Mouse (Mus musculus): ENCODE data around the gene Ccdc85c. TPM values are rescaled to one million over a fixed set of nuclear protein-coding genes. Genes with fewer than 3 reads are reported as not detected.

The Ccdc85c gene
- polyA plus RNA-seq, 2 experiments = 1.8 TPM

DNA sequence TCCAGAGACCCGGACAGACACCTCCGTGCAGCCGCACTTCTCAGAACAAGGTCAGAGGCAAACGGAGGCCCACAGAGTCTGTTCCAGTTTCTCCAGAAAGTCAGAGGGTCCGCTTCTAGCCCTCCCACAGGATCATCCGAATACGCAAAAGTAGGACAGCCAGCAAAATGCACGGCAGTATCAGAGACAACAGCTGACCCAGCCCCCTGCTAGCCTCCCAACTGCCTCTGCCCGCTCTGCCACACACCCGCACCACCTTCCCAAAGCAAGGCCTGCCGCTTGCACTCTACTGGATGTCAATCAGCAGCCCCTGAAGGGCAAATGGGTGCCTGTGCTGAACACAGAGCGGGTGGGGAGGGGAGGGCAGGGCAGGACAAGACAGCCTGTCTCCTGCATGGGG is 14.3 kb downstream of the Ccdc85c start:
- H3K9me3 ChIP-seq (ENCODE audit: control insufficient read depth, low read length) = no peaks in the 10 kb centered on the region
- no peaks in the 10 kb centered on the region for H3K27me3 ChIP-seq (ENCODE audit: control insufficient read depth, insufficient read depth, low read length)
- no peak for TF ChIP-seq EP300 (IDR thresholded peaks at IDR 0.05; ENCODE audit: low read depth)
- no peak for TF ChIP-seq CTCF (IDR thresholded peaks at IDR 0.05; ENCODE audit: low read depth)
- no peak overlapping the region for H3K27ac ChIP-seq
- H3K9ac ChIP-seq (replicated peaks) = no peak overlapping the region
- ATAC-seq (ENCODE audit: insufficient read depth) (no peak), DNase-seq (ENCODE audit: low read depth in 3 of 3, low spot score in 3 of 3) (no peak)
- no peak overlapping the region for H3K4me2 ChIP-seq (ENCODE audit: low read depth)
- H3K4me3 ChIP-seq (ENCODE audit: insufficient read depth in 1 of 2, low read depth in 2 of 2, low read length in 2 of 2) = no peak overlapping the region
- 69% methylated on average over 12 of the region's 12 CpGs for whole genome bisulfite sequencing (ENCODE audit: insufficient replicate concordance)
- no peaks in the 10 kb centered on the region for H3K36me3 ChIP-seq (replicated peaks; ENCODE audit: control insufficient read depth, insufficient read depth, low read depth)
- peaks cover 0 to 5% of the 10 kb centered on the region in 2 experiments; a peak in 1 of 4 replicates for H3K4me1 ChIP-seq (replicated peaks; ENCODE audit: control insufficient read depth in 2 of 2, insufficient read depth in 2 of 2, low read length in 1 of 2)

DNA sequence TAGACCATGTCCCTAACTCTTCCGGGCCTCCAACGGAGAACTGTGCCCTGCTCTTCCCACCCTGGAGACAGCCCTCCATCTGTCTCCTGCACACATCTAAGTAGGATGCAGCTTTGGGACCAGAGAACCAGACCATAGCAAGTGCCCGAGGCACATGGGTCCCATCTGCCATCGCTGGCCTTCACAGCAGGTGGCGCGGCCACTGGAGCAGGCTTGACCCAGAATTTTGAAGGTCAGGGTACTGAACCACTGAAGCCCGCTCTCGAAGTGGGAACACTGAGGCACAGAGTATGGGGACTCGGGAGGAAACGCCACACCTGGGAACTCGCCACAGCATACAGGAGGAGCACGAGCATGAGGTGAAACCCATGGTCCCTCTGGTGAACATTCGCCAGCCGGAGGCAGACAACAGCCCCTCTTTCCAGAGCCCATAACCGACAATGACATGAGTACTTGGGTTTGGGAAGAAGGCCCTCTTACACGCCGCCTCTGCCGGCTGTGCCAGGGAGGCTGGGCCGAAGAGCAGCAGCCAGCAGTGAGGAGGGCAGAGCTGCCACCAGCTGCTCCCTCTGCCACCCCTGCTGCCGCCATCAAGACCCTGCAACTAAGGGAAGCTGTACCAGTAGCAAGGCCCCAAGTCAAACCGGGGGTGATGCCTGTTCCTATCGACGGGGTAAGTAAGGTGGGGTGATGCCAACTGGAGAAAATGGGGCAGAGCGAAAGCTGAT is 15.7 kb downstream of the Ccdc85c start:
- TF ChIP-seq CTCF (IDR thresholded peaks at IDR 0.05; ENCODE audit: low read depth) = no peak
- no peak for TF ChIP-seq EP300 (IDR thresholded peaks at IDR 0.05; ENCODE audit: low read depth)
- Histone ChIP-seq H3K4me3 (ENCODE audit: insufficient read depth in 1 of 2, low read depth in 2 of 2, low read length in 2 of 2) (no peak overlapping the region), H3K27ac (no peak overlapping the region), H3K9me3 (ENCODE audit: control insufficient read depth, low read length) (no peaks in the 10 kb centered on the region), H3K27me3 (ENCODE audit: control insufficient read depth, insufficient read depth, low read length) (no peaks in the 10 kb centered on the region), H3K4me2 (ENCODE audit: low read depth) (no peak overlapping the region), H3K9ac (replicated peaks) (no peak overlapping the region), H3K4me1 (replicated peaks; ENCODE audit: control insufficient read depth in 2 of 2, insufficient read depth in 2 of 2, low read length in 1 of 2) (peaks cover 0 to 2% of the 10 kb centered on the region in 2 experiments; a peak in 1 of 4 replicates), H3K36me3 (replicated peaks; ENCODE audit: control insufficient read depth, insufficient read depth, low read depth) (no peaks in the 10 kb centered on the region)
- no peak for DNase-seq (ENCODE audit: low read depth in 3 of 3, low spot score in 3 of 3)
- ATAC-seq (ENCODE audit: insufficient read depth) = no peak
- WGBS (ENCODE audit: insufficient replicate concordance) = 77% methylated on average over 24 of the region's 24 CpGs

DNA sequence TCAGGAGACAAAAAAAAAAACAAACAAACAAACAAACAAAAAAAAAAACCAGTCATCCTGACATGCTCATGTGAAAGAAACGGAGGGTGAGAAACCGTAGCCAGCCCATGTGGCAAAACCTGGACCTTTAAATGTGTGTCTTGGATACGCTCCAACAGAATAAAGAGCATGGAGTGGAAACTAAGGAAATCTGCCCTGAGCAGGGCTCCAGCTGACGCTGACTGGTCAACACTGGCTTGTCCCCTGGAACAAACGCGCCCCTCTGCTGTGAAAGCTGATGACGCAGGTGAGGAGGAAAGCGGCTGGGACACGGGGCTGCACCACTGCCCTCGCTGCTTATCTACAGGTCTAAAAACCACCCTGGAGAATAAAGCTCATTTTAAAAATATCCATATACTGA is 18.5 kb downstream of the Ccdc85c start:
- Histone ChIP-seq H3K4me3 (ENCODE audit: insufficient read depth in 1 of 2, low read depth in 2 of 2, low read length in 2 of 2) (no peak overlapping the region), H3K4me2 (ENCODE audit: low read depth) (no peak overlapping the region), H3K9ac (replicated peaks) (no peak overlapping the region), H3K27me3 (ENCODE audit: control insufficient read depth, insufficient read depth, low read length) (no peaks in the 10 kb centered on the region), H3K27ac (no peak overlapping the region), H3K9me3 (ENCODE audit: control insufficient read depth, low read length) (no peaks in the 10 kb centered on the region), H3K36me3 (replicated peaks; ENCODE audit: control insufficient read depth, insufficient read depth, low read depth) (no peaks in the 10 kb centered on the region), H3K4me1 (replicated peaks; ENCODE audit: control insufficient read depth in 2 of 2, insufficient read depth in 2 of 2, low read length in 1 of 2) (peaks cover 0 to 8% of the 10 kb centered on the region in 2 experiments; a peak in 2 of 4 replicates)
- no peak for ATAC-seq (ENCODE audit: insufficient read depth)
- 66% methylated on average over 10 of the region's 10 CpGs for WGBS (ENCODE audit: insufficient replicate concordance)
- TF ChIP-seq EP300 (IDR thresholded peaks at IDR 0.05; ENCODE audit: low read depth) (no peak), CTCF (IDR thresholded peaks at IDR 0.05; ENCODE audit: low read depth) (no peak)
- DNase-seq (ENCODE audit: low read depth in 3 of 3, low spot score in 3 of 3) = no peak

DNA sequence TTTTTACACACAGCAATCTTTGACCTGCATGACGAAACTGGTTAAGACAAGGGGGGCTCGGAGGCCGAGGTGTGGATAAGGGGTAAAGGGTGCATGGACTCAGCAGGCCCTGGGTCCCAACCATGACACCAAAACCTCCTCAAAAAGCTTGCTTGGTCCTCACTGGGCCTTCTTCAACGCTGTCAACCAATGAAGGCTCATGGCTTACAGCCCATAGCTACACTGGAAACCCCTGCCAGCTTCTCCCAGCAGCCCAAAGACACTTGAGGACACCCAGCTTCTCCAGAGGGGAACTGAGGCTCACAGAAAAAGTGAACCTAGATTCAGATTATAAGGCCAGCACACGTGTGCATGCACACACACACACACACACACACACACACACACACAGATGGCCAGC is 19.3 kb downstream of the Ccdc85c start:
- Histone ChIP-seq H3K4me3 (ENCODE audit: insufficient read depth in 1 of 2, low read depth in 2 of 2, low read length in 2 of 2) (no peak overlapping the region), H3K4me1 (replicated peaks; ENCODE audit: control insufficient read depth in 2 of 2, insufficient read depth in 2 of 2, low read length in 1 of 2) (peaks cover 0 to 8% of the 10 kb centered on the region in 2 experiments; a peak in 2 of 4 replicates), H3K27me3 (ENCODE audit: control insufficient read depth, insufficient read depth, low read length) (no peaks in the 10 kb centered on the region), H3K36me3 (replicated peaks; ENCODE audit: control insufficient read depth, insufficient read depth, low read depth) (no peaks in the 10 kb centered on the region), H3K27ac (no peak overlapping the region), H3K9ac (replicated peaks) (no peak overlapping the region), H3K4me2 (ENCODE audit: low read depth) (no peak overlapping the region), H3K9me3 (ENCODE audit: control insufficient read depth, low read length) (no peaks in the 10 kb centered on the region)
- DNase-seq (ENCODE audit: low read depth in 3 of 3, low spot score in 3 of 3) (no peak), ATAC-seq (ENCODE audit: insufficient read depth) (no peak)
- no peak for TF ChIP-seq EP300 (IDR thresholded peaks at IDR 0.05; ENCODE audit: low read depth)
- TF ChIP-seq CTCF (IDR thresholded peaks at IDR 0.05; ENCODE audit: low read depth) = no peak
- WGBS (ENCODE audit: insufficient replicate concordance) = 31% methylated on average over 5 of the region's 5 CpGs

DNA sequence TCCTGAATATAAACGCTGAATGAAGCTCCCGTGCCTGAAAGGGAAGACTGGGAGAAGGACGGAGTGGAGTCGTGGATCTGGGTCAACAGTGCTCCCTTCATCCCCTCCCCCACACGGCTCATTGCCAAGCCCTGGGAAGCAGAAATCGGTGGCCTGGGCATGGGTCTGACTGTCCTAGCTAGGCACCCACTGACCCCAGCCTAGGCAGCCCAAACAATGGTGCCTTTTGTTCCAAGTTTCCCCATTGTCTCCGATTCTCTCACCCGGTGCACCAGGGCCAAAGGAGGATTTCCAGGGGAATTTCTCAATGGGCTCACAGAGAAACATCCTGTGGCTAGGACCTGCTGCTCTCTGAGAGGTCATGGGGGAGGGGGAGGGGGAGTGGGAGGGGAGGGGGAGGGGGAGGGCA is 19.7 kb downstream of the Ccdc85c start:
- no peak overlapping the region for H3K27ac ChIP-seq
- peaks cover 0 to 8% of the 10 kb centered on the region in 2 experiments; a peak in 2 of 4 replicates for H3K4me1 ChIP-seq (replicated peaks; ENCODE audit: control insufficient read depth in 2 of 2, insufficient read depth in 2 of 2, low read length in 1 of 2)
- H3K9ac ChIP-seq (replicated peaks) = no peak overlapping the region

More for the DNA sequence above, 19.7 kb downstream of the Ccdc85c start:
- no peak overlapping the region for H3K4me2 ChIP-seq (ENCODE audit: low read depth)
- DNase-seq (ENCODE audit: low read depth in 3 of 3, low spot score in 3 of 3) (no peak), ATAC-seq (ENCODE audit: insufficient read depth) (no peak)
- WGBS (ENCODE audit: insufficient replicate concordance) = 49% methylated on average over 8 of the region's 8 CpGs
- H3K36me3 ChIP-seq (replicated peaks; ENCODE audit: control insufficient read depth, insufficient read depth, low read depth) = no peaks in the 10 kb centered on the region
- no peaks in the 10 kb centered on the region for H3K9me3 ChIP-seq (ENCODE audit: control insufficient read depth, low read length)
- no peaks in the 10 kb centered on the region for H3K27me3 ChIP-seq (ENCODE audit: control insufficient read depth, insufficient read depth, low read length)
- no peak overlapping the region for H3K4me3 ChIP-seq (ENCODE audit: insufficient read depth in 1 of 2, low read depth in 2 of 2, low read length in 2 of 2)
- TF ChIP-seq CTCF (IDR thresholded peaks at IDR 0.05; ENCODE audit: low read depth) = no peak
- TF ChIP-seq EP300 (IDR thresholded peaks at IDR 0.05; ENCODE audit: low read depth) = no peak
